In the genomic region with DNA sequence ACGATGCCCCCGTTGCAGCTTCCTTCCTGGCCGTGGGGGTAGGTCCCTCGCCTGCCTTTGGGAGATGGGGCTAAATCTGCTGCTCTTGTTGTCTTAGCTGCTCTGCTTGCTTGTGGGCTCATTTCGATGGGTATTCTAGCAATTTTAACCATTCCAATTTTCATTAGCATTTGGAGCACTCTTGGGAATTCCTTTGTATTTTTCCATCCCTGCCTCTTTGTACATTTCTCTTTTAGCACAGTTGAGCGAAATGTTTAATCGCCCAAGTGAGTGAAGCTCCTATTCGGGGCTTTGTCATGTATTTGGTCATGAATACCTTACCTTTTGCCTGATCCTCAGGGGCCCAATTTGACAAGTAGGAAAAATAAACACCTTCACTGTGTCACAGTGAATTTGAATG, we compare ENCODE assay signal across 30 mouse cellular contexts.
"Had no signal": no experiment of that assay in that cellular context is flagged by ENCODE, and none has a peak within 500 bp of the region (broad histone marks: within the 10 kb centered on the region; RNA-seq: fewer than 3 reads in every experiment).

No protein-coding gene starts in this region.

- ATAC-seq: liver, embryonic 12.5 days; liver, postnatal 0 days; lung, postnatal 0 days; midbrain, embryonic 13.5 days; midbrain, embryonic 16.5 days had no signal

- H3K27ac ChIP-seq: limb, embryonic 10.5 days; limb, embryonic 12.5 days; limb, embryonic 13.5 days; limb, embryonic 15.5 days; liver, embryonic 12.5 days; liver, embryonic 13.5 days; liver, embryonic 14.5 days; liver, embryonic 15.5 days; lung, embryonic 15.5 days; macrophage; midbrain, embryonic 10.5 days; midbrain, embryonic 12.5 days; midbrain, embryonic 13.5 days; neural tube, embryonic 12.5 days had no signal

- H3K36me3 ChIP-seq: limb, embryonic 10.5 days; limb, embryonic 12.5 days; limb, embryonic 13.5 days; limb, embryonic 15.5 days; liver, embryonic 12.5 days; liver, embryonic 13.5 days; liver, embryonic 15.5 days; lung, embryonic 15.5 days; midbrain, embryonic 10.5 days; midbrain, embryonic 12.5 days; midbrain, embryonic 13.5 days; neural tube, embryonic 12.5 days had no signal

- H3K4me1 ChIP-seq: limb, embryonic 10.5 days; limb, embryonic 13.5 days; limb, embryonic 15.5 days; liver, embryonic 12.5 days; liver, embryonic 13.5 days; liver, embryonic 15.5 days; lung, embryonic 15.5 days; megakaryocyte, embryonic 14.5 days; midbrain, embryonic 10.5 days; midbrain, embryonic 12.5 days; midbrain, embryonic 13.5 days; neural tube, embryonic 12.5 days had no signal

- H3K9me3 ChIP-seq: limb, embryonic 10.5 days; limb, embryonic 12.5 days; limb, embryonic 13.5 days; limb, embryonic 15.5 days; liver, embryonic 12.5 days; liver, embryonic 13.5 days; liver, embryonic 15.5 days; lung, embryonic 15.5 days; megakaryocyte, embryonic 14.5 days; midbrain, embryonic 10.5 days; midbrain, embryonic 12.5 days; midbrain, embryonic 13.5 days; neural tube, embryonic 12.5 days had no signal

- DNase-seq: left cerebral cortex, postnatal 4 days; liver; liver, embryonic 13.5 days; liver, postnatal 0 days; lung, adult 18-20 months; lung, adult 2 months; lung, embryonic 14.5 days; lung, postnatal 10 days; lung, postnatal 14 days; lung, postnatal 36 days; lung, postnatal 4 days; midbrain, embryonic 14.5 days had no signal

- H3K4me3 ChIP-seq: limb, embryonic 10.5 days; limb, embryonic 12.5 days; limb, embryonic 13.5 days; limb, embryonic 15.5 days; liver, embryonic 12.5 days; liver, embryonic 13.5 days; liver, embryonic 15.5 days; lung, embryonic 15.5 days; megakaryocyte, embryonic 14.5 days; midbrain, embryonic 10.5 days; midbrain, embryonic 12.5 days; midbrain, embryonic 13.5 days; myocyte; neural tube, embryonic 12.5 days had no signal

- H3K4me2 ChIP-seq: limb, embryonic 12.5 days; limb, embryonic 13.5 days; limb, embryonic 15.5 days; liver, embryonic 11.5 days; liver, embryonic 12.5 days; liver, embryonic 13.5 days; liver, embryonic 15.5 days; lung, embryonic 14.5 days; lung, embryonic 15.5 days; midbrain, embryonic 12.5 days; midbrain, embryonic 13.5 days; neural tube, embryonic 12.5 days had no signal

- H3K27me3 ChIP-seq: limb, embryonic 12.5 days; limb, embryonic 13.5 days; limb, embryonic 15.5 days; liver, embryonic 12.5 days; liver, embryonic 13.5 days; liver, embryonic 15.5 days; lung, embryonic 15.5 days; megakaryocyte, embryonic 14.5 days; midbrain, embryonic 12.5 days; midbrain, embryonic 13.5 days; neural tube, embryonic 12.5 days had no signal

- H3K9ac ChIP-seq: limb, embryonic 12.5 days; limb, embryonic 13.5 days; limb, embryonic 15.5 days; liver, embryonic 12.5 days; liver, embryonic 13.5 days; liver, embryonic 14.5 days; liver, embryonic 15.5 days; liver, postnatal 0 days; lung, embryonic 14.5 days; lung, embryonic 15.5 days; midbrain, embryonic 12.5 days; midbrain, embryonic 13.5 days; neural tube, embryonic 12.5 days had no signal
